Mouse (Mus musculus): Measurements from ENCODE around the gene Rnf150. TPM values are rescaled to one million over a fixed set of nuclear protein-coding genes. Genes with fewer than 3 reads are reported as not detected.
A peak's percentile ranks its signal among the peaks of the same experiment; 100 is the strongest.

The Rnf150 gene
- total RNA-seq, 1 experiment = 0.09 TPM

- in situ Hi-C loops (cut with MboI; ENCODE audit: low sequenced_read_pairs in 2 of 2, unreplicated experiment in 2 of 2) = no loop called here
- H3K4me1 ChIP-seq (ENCODE audit: control insufficient read depth in 2 of 2, insufficient read depth in 2 of 2, low read length in 2 of 2, poor library complexity in 1 of 2) = peaks cover 4 to 9% of the 10 kb centered on the region in 2 experiments; a peak in 3 of 4 replicates
Observed at GRCm38 (mm10) chr8:83035141-83035540, 172.0 kb downstream of the Rnf150 start.

GRCm38 (mm10) chr8:83036521-83037166, 173.5 kb downstream of the Rnf150 start:
- Histone ChIP-seq H3K9ac (ENCODE audit: insufficient read depth, low read depth, low read length, poor library complexity, severe bottlenecking) (no peak overlapping the region), H3K27ac (ENCODE audit: insufficient read depth, low read depth, low read length, poor library complexity, severe bottlenecking) (no peak overlapping the region), H3K4me1 (ENCODE audit: control insufficient read depth in 2 of 2, insufficient read depth in 2 of 2, low read length in 2 of 2, poor library complexity in 1 of 2) (peaks cover 4 to 9% of the 10 kb centered on the region in 2 experiments; a peak in 3 of 4 replicates), H3K9me3 (ENCODE audit: control insufficient read depth, insufficient read depth, low read depth, low read length) (no peaks in the 10 kb centered on the region), H3K4me3 (ENCODE audit: insufficient read depth in 1 of 2, low read depth in 1 of 2, low read length in 2 of 2, poor library complexity in 1 of 2, severe bottlenecking in 1 of 2) (no peak overlapping the region), H3K36me3 (ENCODE audit: control insufficient read depth, insufficient read depth, low read length, poor library complexity, severe bottlenecking) (no peaks in the 10 kb centered on the region)
- in situ Hi-C loops (cut with MboI; ENCODE audit: low sequenced_read_pairs in 2 of 2, unreplicated experiment in 2 of 2) = no loop called here
- TF ChIP-seq CHD2 (IDR thresholded peaks at IDR 0.05; ENCODE audit: low read depth, low read length) (no peak), MAFK (IDR thresholded peaks at IDR 0.05; ENCODE audit: insufficient read depth, low read depth, low read length) (no peak), ZNF384 (IDR thresholded peaks at IDR 0.05; ENCODE audit: low read depth, low read length) (no peak), HCFC1 (IDR thresholded peaks at IDR 0.05; ENCODE audit: borderline replicate concordance, insufficient read depth, low read length) (no peak), ZC3H11A (IDR thresholded peaks at IDR 0.05; ENCODE audit: borderline replicate concordance, low read depth, low read length) (no peak)
- peak; percentile 90 for DNase-seq (ENCODE audit: low read depth, low spot score)

More at GRCm38 (mm10) chr8:83035141-83035540, 172.0 kb downstream of the Rnf150 start:
- H3K9ac ChIP-seq (ENCODE audit: insufficient read depth, low read depth, low read length, poor library complexity, severe bottlenecking) = no peak overlapping the region
- no peak for DNase-seq (ENCODE audit: low read depth, low spot score)
- no peaks in the 10 kb centered on the region for H3K9me3 ChIP-seq (ENCODE audit: control insufficient read depth, insufficient read depth, low read depth, low read length)
- H3K36me3 ChIP-seq (ENCODE audit: control insufficient read depth, insufficient read depth, low read length, poor library complexity, severe bottlenecking) = no peaks in the 10 kb centered on the region
- no peak overlapping the region for H3K27ac ChIP-seq (ENCODE audit: insufficient read depth, low read depth, low read length, poor library complexity, severe bottlenecking)
- no peak overlapping the region for H3K4me3 ChIP-seq (ENCODE audit: insufficient read depth in 1 of 2, low read depth in 1 of 2, low read length in 2 of 2, poor library complexity in 1 of 2, severe bottlenecking in 1 of 2)
- TF ChIP-seq CHD2 (IDR thresholded peaks at IDR 0.05; ENCODE audit: low read depth, low read length) (no peak), MAFK (IDR thresholded peaks at IDR 0.05; ENCODE audit: insufficient read depth, low read depth, low read length) (no peak), ZNF384 (IDR thresholded peaks at IDR 0.05; ENCODE audit: low read depth, low read length) (no peak), HCFC1 (IDR thresholded peaks at IDR 0.05; ENCODE audit: borderline replicate concordance, insufficient read depth, low read length) (no peak), ZC3H11A (IDR thresholded peaks at IDR 0.05; ENCODE audit: borderline replicate concordance, low read depth, low read length) (no peak)

DNA sequence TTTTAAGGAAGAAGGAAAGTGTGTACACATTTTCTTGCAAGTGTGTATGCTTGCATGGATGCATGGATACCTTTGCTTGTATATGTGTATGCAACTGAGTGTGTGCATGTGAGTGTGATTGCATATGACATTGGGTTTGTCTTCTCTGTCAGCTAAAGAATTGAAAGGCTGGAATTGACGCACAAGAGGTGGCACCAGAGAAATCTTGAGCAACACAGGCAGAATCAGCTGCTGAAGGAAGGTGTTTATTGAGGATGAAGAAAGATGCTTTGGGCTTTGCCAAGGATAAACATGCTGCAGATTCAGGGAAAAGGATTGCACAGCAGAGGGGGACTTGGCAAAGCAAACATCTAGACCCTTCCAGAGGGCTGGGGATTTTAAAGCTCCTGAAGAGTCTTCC, 174.2 kb downstream of the Rnf150 start:
- H3K4me1 ChIP-seq (ENCODE audit: control insufficient read depth in 2 of 2, insufficient read depth in 2 of 2, low read length in 2 of 2, poor library complexity in 1 of 2) = peaks cover 4 to 9% of the 10 kb centered on the region in 2 experiments; a peak in 3 of 4 replicates
- TF ChIP-seq ZC3H11A (IDR thresholded peaks at IDR 0.05; ENCODE audit: borderline replicate concordance, low read depth, low read length) (no peak), MAFK (IDR thresholded peaks at IDR 0.05; ENCODE audit: insufficient read depth, low read depth, low read length) (no peak)
- in situ Hi-C loops (cut with MboI; ENCODE audit: low sequenced_read_pairs in 2 of 2, unreplicated experiment in 2 of 2) = no loop called here
- no peaks in the 10 kb centered on the region for H3K9me3 ChIP-seq (ENCODE audit: control insufficient read depth, insufficient read depth, low read depth, low read length)
- no peak overlapping the region for H3K4me3 ChIP-seq (ENCODE audit: insufficient read depth in 1 of 2, low read depth in 1 of 2, low read length in 2 of 2, poor library complexity in 1 of 2, severe bottlenecking in 1 of 2)
- no peak overlapping the region for H3K27ac ChIP-seq (ENCODE audit: insufficient read depth, low read depth, low read length, poor library complexity, severe bottlenecking)
- no peak for DNase-seq (ENCODE audit: low read depth, low spot score)
- H3K9ac ChIP-seq (ENCODE audit: insufficient read depth, low read depth, low read length, poor library complexity, severe bottlenecking) = no peak overlapping the region
- H3K36me3 ChIP-seq (ENCODE audit: control insufficient read depth, insufficient read depth, low read length, poor library complexity, severe bottlenecking) = no peaks in the 10 kb centered on the region

DNA sequence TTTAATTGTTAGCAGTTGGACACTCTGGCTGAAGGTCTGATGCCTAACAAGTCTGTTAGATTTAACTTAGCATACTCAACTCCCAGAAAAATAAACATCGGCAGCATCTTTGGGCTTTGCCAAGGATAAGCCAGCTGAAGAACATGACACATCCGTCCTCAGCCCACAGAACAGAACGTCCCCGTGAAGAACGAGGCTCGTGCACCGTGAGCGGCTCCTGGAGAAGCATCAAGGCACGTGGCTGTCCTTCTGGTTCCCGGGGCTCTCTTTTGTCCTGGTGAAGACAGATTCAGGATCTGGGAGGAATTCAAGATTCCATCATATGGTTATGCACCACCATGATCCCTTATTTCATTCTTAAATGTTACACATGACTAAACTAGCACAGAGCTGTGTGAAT, 175.4 kb downstream of the Rnf150 start:
- Histone ChIP-seq H3K4me1 (ENCODE audit: control insufficient read depth in 2 of 2, insufficient read depth in 2 of 2, low read length in 2 of 2, poor library complexity in 1 of 2) (peaks cover 4 to 9% of the 10 kb centered on the region in 2 experiments; a peak in 3 of 4 replicates), H3K9ac (ENCODE audit: insufficient read depth, low read depth, low read length, poor library complexity, severe bottlenecking) (no peak overlapping the region), H3K36me3 (ENCODE audit: control insufficient read depth, insufficient read depth, low read length, poor library complexity, severe bottlenecking) (no peaks in the 10 kb centered on the region), H3K9me3 (ENCODE audit: control insufficient read depth, insufficient read depth, low read depth, low read length) (no peaks in the 10 kb centered on the region), H3K27ac (ENCODE audit: insufficient read depth, low read depth, low read length, poor library complexity, severe bottlenecking) (no peak overlapping the region), H3K4me3 (ENCODE audit: insufficient read depth in 1 of 2, low read depth in 1 of 2, low read length in 2 of 2, poor library complexity in 1 of 2, severe bottlenecking in 1 of 2) (no peak overlapping the region)
- in situ Hi-C loops (cut with MboI; ENCODE audit: low sequenced_read_pairs in 2 of 2, unreplicated experiment in 2 of 2) = no loop called here
- no peak for DNase-seq (ENCODE audit: low read depth, low spot score)
- TF ChIP-seq HCFC1 (IDR thresholded peaks at IDR 0.05; ENCODE audit: borderline replicate concordance, insufficient read depth, low read length) (no peak), MAFK (IDR thresholded peaks at IDR 0.05; ENCODE audit: insufficient read depth, low read depth, low read length) (no peak), ZNF384 (IDR thresholded peaks at IDR 0.05; ENCODE audit: low read depth, low read length) (no peak), ZC3H11A (IDR thresholded peaks at IDR 0.05; ENCODE audit: borderline replicate concordance, low read depth, low read length) (no peak), CHD2 (IDR thresholded peaks at IDR 0.05; ENCODE audit: low read depth, low read length) (no peak)
